Mouse (Mus musculus) monocyte, adult 59 days (primary cell): Measurements from ENCODE around the gene Cmss1. TPM values are rescaled to one million over a fixed set of nuclear protein-coding genes. Genes with fewer than 3 reads are reported as not detected.

Source experiments
- total RNA-seq, 2 experiments: library from RNA; stranded (reverse); gene quantifications; one replicate each; pipeline ENCODE4 v1.2.4; 2023

Cmss1 gene
- 1 to 10 TPM; 1.8 to 6.5 TPM for total RNA-seq

GRCm38 (mm10) chr16:57606444-57607227 is at the start of gene Cmss1:
Cmss1 (minus strand) TSS chr16:57606864.

GRCm38 (mm10) chr16:57352751-57353150 is 253.9 kb downstream of the Cmss1 start, which contains the start of gene Filip1l:
Filip1l (plus strand) TSS chr16:57353093.

GRCm38 (mm10) chr16:57292765-57293164 is 313.9 kb downstream of the Cmss1 start, which contains the start of gene Tmem30c:
Tmem30c (minus strand) TSS chr16:57292865.

Other genes starting within 250 kb of the Cmss1 start
- not detected for gene Col8a1, start 147.9 kb upstream of the Cmss1 start, total RNA-seq